Mouse (Mus musculus) left cerebral cortex, postnatal 10 days (tissue): ENCODE measurements around the gene Gm28308. TPM values are rescaled to one million over a fixed set of nuclear protein-coding genes. Genes with fewer than 3 reads are reported as not detected.

Experiments
- microRNA-seq: library from miRNA; unstranded; fragments of <30 nt; microRNA quantifications from one replicate; pipeline ENCODE4 v1.2.0, GENCODE M21; 2022
- total RNA-seq, 2 experiments: library from RNA; stranded (reverse); gene quantifications; 2 replicates each; pipeline ENCODE4 v1.2.3; 2021

Gene Gm28308
- total RNA-seq, 2 experiments from 2014 or later: not detected

Small RNA genes within 50 kb of the gene (microRNA-seq; reads per million reads assigned to microRNA genes)
- gene Mir196b: 2.3 reads per million

Other genes starting within 250 kb of the Gm28308 start
- 1 to 10 TPM; 6.4 to 7.7 TPM for gene Skap2, start 200.8 kb downstream of the Gm28308 start, total RNA-seq
- not detected for gene Hoxa1, start 55.0 kb downstream of the Gm28308 start, total RNA-seq
- gene Hoxa2, start 48.5 kb downstream of the Gm28308 start, total RNA-seq: not detected
- not detected for gene 5730596B20Rik, start 35.8 kb downstream of the Gm28308 start, total RNA-seq
- not detected for gene Hoxa4, start 21.6 kb downstream of the Gm28308 start, total RNA-seq
- not detected for gene Hoxa5, start 8.8 kb downstream of the Gm28308 start, total RNA-seq
- gene Hoxa6, start 4.6 kb downstream of the Gm28308 start, total RNA-seq: not detected
- not detected for gene Hoxa3, start within 50 bp of the Gm28308 start, total RNA-seq
- not detected for gene Hoxa7, start 8.5 kb upstream of the Gm28308 start, total RNA-seq
- gene Hoxa9, start 17.8 kb upstream of the Gm28308 start, total RNA-seq: not detected
- gene Hoxa10, start 27.5 kb upstream of the Gm28308 start, total RNA-seq: not detected
- gene Hoxa11, start 32.5 kb upstream of the Gm28308 start, total RNA-seq: not detected
- not detected for gene Hoxa13, start 47.5 kb upstream of the Gm28308 start, total RNA-seq
- gene Evx1, start 100.2 kb upstream of the Gm28308 start, total RNA-seq: not detected